Mouse (Mus musculus) lung, postnatal 10 days (tissue): Measurements from ENCODE around the gene Fam122a.

Experiments
- DNase-seq: peaks from one replicate; pipeline ENCODE4 v3.0.0; 2021

Fam122a gene

DNA sequence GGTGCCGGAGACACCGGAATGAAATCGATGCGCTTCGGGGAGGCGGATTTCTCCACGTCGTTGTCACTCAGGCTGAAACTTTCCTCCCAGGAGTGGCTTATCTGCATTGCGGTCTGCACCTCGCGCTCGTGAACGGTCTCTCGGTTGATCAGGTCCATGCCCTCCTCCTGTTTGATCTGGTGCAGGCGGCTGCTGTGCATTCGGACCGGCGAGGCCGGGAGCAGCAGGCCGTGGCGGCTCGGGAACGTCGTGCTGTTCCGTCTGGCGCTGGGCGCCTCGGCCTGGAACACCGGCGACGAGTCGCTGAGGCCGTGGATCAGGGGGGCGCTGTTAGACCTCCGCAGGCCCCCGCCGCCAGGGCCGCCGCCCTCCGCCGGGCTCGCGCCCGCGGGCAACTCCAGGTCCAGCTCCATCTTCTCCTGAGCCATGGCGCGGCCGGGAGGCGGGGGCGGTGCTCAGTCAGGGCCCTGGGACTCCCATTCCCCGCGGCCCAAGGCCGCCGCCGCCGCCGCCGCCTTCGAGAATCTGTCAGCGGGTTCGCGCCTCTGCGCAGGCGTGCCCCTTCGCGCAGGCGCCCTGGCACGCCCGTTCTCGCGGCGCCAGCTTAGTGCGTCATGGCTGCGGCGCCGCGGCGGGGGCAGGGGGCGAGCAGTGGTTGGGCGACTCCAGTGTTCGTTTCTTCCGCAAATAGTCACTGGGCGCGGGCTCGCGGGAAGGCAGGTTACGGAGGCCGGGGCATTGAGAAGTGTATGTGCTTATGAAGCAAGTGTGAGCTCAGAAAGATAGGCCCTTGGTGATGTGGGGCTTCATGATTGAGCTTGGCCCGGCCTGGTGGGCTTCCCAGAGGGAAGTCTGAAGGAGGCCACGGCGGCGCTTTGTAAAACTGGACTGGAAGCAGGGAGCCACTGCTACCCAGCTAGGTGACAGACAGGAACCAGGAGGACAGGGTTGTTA is at the start of gene Fam122a:
Gene Fam122a, minus strand, starts transcription at position 428 of the 954 bp plus-strand sequence.
- DNase-seq, result peak; percentile 94

GRCm38 (mm10) chr19:24523476-24524313 is 46.5 kb upstream of the Fam122a start:
- DNase-seq, result no peak

DNA sequence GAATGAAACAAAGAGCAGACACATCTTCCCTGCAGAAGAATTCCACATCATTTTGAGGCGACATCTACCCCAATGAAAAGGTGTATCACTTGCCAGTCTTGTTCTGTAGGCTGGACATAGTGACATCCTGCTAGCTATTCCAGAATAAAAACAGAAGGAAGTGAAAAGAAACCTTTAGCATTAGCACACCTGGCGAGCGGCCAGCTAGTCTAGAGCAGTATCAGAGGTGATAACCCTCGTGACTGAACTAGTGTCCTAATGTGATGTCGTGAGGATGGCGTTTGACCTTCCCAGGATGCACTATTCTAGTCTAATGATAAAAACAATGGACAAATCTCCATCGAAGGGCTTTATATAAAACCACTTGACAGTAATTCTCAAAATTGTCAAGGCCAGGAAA is 44.8 kb upstream of the Fam122a start:
- no peak for DNase-seq

DNA sequence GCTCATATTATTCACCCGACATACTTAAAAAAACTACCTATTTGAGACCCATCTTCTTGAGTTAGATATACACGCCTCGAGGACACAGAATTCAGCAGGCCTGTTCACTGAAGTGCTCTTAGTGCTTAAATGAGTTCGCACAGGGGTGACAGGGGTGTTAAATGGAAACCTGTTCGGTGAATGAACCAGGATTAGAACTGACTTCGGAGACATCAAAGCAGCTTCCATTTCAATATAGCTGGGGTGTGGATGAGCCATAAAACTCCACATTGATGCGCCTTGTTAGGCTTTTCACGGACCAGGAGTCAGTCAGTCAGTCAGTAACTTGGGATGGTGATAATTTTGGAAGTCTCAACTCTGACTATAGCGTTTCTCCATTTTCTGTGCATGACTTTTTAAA is 44.0 kb upstream of the Fam122a start:
- DNase-seq, result no peak

DNA sequence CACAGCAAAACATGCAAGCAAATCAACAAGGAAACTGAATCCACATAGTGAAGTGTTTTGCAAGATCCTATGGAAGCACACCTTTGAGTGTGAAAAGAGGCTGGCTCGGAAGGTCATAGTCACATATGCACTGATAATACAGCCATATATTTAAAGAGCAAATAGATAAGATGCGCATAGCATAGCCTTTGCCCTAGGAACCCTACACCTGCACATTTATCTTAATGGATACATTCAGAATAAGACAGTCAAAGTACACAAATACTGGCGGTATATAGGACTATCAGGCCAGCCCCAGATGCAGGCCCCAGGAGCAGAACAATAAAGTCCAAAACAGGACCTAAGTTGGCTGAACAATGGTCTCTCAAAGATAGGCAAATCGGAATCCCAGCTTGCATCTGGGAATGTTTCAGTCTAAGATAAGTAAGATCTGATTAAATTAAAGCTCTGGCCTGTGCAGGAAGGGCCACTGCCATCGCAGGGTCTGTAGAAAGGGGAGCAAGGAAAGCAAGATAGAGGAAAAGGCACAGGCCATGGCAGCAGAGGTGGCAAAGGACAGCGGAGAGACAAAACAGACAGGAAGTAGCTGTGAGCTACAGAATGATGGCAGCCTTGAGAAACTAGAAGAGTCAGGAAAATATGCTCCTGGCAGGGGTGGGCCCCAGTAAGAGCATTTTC is 42.7 kb upstream of the Fam122a start:
- DNase-seq, result no peak

GRCm38 (mm10) chr19:24518384-24518783 is 41.2 kb upstream of the Fam122a start:
- DNase-seq, result no peak

GRCm38 (mm10) chr19:24517057-24517456 is 39.9 kb upstream of the Fam122a start:
- DNase-seq, result no peak

DNA sequence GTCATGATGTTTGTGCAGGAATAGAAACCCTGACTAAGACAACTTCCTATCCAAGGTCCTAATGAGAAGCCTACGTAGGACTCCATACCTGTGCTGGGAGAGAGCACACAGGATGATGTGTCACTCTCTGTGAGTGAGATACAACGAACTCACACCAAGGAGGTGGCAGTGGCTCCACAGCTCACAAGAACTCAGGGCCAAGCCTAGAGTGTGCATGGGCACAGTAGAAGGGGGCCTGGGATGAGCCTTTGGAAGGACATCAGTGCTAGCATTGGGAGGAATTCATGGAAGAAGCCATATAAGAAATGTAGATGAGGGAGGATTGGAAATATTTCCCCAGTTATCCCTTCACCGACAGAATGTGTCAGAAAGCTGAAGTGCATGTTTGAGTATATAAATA is 38.8 kb upstream of the Fam122a start:
- no peak for DNase-seq

GRCm38 (mm10) chr19:24514661-24515642 is 37.8 kb upstream of the Fam122a start:
- DNase-seq, result no peak

DNA sequence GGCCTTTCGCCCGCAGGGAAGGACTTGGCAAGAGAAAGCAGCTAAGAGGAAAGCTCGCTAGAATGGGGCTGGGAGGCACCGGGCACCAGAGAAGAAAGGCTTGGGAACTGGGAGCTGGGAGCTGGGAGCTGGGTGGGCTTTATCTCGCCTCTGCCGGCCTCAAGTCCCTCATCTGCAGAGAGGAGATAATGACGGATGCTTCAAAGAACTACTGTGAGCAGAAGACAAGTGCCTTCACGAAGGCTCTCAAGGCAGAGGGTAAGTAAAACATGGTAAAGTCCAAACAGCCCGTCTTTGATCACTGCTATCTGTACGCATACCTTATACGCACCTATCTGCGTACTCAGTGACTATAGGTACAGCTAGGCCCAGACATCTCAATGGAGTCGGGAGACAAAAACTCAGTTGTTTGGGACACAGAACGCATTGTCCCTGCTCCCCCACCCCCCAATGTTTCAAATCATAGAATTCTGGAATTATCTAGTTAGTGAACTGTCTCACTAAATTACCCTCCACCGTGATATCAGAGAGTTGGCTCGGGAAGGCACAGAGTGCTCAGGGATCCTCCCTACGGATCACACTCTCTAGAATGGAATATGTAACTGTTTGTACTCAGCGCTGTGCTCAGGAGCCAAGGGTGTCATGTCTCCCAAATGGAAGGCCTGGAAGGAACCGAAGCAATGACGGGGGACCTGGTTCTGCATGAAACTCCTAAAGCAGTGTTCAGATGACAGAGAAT is 36.1 kb upstream of the Fam122a start:
- no peak for DNase-seq

DNA sequence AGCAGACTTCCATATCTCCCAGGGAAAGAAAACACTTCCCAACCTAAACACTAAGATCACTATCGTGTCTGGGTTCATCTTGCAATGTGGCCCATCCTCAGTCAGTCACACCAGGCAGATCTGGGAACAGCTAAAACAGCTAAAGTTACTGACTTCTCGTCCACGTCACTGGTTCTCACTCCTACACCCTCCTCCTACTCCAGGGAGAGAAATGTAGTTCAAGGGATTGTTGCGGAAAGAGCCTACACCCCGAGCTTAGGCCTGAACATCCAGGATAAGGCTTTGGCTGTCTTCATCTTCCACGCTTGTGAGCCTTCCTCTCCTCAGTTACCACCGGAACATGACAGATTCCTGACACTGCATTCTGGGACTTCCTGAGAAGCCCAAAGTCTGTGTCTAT is 34.8 kb upstream of the Fam122a start:
- DNase-seq, result no peak

- no peak for DNase-seq
These were observed 32.2 kb upstream of the Fam122a start for GRCm38 (mm10) chr19:24509391-24509790.

GRCm38 (mm10) chr19:24508087-24508767 is 31.1 kb upstream of the Fam122a start:
- no peak for DNase-seq

DNA sequence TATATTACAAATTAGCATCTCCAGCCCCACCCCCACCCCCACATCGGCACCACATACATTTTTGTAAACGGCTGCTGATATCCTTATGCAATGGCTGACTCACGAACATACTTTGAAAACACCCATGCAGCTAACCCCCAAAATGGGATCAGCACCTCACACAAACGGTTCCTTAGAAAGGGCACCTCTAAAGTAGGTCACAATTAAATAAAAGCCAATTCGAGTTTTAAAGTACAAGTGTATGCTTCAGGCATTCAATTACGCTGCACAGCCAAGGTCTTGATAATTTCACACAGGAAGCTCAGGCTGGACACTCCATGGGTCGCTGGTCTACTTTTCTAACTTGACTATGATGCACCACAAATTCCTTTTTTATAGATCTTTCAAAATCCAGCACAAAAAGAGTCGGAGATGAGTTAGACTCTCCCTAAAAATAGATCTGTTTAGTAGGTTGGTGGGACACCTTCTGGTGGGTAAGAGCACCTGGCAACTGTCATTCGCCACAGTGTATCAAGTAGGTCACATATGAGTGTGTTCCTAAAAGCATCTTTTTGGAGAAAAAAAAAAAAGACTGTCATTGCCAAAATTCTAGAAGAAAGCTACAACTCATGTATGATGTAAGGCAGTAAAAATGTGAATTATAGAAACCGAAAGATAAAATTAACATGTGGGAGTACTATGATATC is 25.7 kb upstream of the Fam122a start:
- DNase-seq, result no peak

- no peak for DNase-seq
These were observed 24.4 kb upstream of the Fam122a start for GRCm38 (mm10) chr19:24501525-24501924.

GRCm38 (mm10) chr19:24500431-24500830 is 23.3 kb upstream of the Fam122a start:
- DNase-seq, result no peak

DNA sequence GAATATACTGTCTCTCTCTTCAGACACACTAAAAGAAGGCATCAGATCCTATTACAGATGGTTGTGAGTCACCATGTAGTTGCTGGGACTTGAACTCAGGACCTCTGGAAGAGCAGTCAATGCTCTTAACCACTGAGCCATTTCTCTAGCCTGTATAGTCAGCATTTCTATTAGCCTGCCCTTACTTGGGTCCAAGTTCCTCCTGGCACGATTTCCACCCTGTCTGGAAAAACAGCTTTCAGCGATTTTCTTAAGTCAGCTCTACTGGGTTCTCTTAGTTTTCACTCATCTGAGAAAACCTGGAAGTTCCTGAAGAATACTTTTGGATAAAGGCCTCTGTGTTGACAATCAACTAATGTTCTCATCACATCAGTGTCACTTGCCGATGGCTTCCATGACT is 22.1 kb upstream of the Fam122a start:
- DNase-seq, result no peak

GRCm38 (mm10) chr19:24493887-24494286 is 16.7 kb upstream of the Fam122a start:
- DNase-seq, result no peak

DNA sequence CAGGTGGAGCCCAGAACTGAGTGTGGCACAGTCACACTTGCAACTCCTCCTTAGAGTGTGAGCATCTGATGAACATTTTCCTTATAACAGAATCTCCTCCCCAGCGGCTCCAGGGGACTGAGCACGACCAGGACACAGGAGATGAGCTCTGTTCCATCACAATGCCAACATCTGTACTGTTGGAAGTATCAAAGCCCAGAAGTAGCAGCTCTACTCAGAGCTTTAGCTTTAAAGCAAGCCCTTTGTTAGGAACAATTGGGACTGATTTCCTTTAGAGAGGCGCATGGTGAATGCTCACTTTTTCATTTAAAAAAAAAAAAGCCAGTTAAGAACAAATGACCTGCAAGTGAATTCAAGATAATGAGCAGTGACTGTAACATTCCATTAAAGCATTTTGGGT is 14.7 kb upstream of the Fam122a start:
- no peak for DNase-seq

DNA sequence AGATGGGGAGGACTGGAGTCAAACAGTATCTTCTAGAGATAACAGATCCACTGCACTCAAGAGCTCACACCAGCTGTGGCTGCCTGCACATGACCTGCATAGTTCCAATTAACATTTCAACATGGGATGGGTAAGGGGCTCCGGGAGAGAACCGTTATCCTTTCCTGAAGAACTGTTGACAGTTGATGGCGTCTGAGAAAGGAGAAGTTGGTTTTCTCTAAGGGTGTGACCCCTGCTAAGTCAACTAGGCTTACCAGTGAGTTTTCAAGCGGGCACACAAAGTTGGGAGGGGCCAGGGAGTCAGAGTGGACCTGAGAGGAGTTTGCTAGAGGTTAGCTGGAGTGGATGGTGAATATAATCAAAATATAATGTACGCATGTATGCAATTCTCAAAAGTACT is 13.1 kb upstream of the Fam122a start:
- no peak for DNase-seq
